Mouse (Mus musculus) left cerebral cortex, postnatal 10 days (tissue): ENCODE data around the gene Gm8693. TPM values are rescaled to one million over a fixed set of nuclear protein-coding genes. Genes with fewer than 3 reads are reported as not detected.
"Not testable (repeated sequence)": the region's sequence is repeated elsewhere in the genome, so short reads cannot be mapped to it uniquely, and the experiment has no call there.

Experiments
- DNase-seq, 2 experiments: peaks; one replicate each; pipeline ENCODE4 v3.0.0; 2021 to 2022; ENCODE audit warnings: low spot score in 2 of 2, mixed read lengths in 1 of 2; ENCODE audit errors: extremely low spot score in 1 of 2
- intact Hi-C: fragments of 180-260 bp; cut with DNase I; formaldehyde crosslinking; loops from one replicate; pipeline ENCODE4 v1.15.1; 2025
- total RNA-seq, 2 experiments: library from RNA; stranded (reverse); gene quantifications; 2 replicates each; pipeline ENCODE4 v1.2.3; 2021

Gm8693 gene
- not detected for total RNA-seq

GRCm38 (mm10) chr7:22692217-22692616 lies at the start of gene Gm8693:
Gm8693 (minus strand) TSS chr7:22692317.
- DNase-seq, intact Hi-C loops: not testable (repeated sequence)

- intact Hi-C loops, DNase-seq: not testable (repeated sequence)
These were observed 27.5 kb upstream of the Gm8693 start, which contains the start of gene Gm4567 for GRCm38 (mm10) chr7:22719610-22720009. Gm4567 (minus strand) TSS chr7:22719710.

- intact Hi-C loops: not testable (repeated sequence)
These were observed 34.4 kb downstream of the Gm8693 start, which contains the start of gene Vmn1r155 for GRCm38 (mm10) chr7:22657718-22658117. Vmn1r155 (plus strand) TSS chr7:22658018.

More at GRCm38 (mm10) chr7:22657718-22658117, 34.4 kb downstream of the Gm8693 start, which contains the start of gene Vmn1r155:
- DNase-seq: not testable (repeated sequence)

Other genes with a start within 250 kb of the Gm8693 start
- gene Gm10665, start 228.2 kb downstream of the Gm8693 start, total RNA-seq: not detected
- gene Vmn1r151, start 192.6 kb downstream of the Gm8693 start, total RNA-seq: not detected
- gene Vmn1r152, start 169.3 kb downstream of the Gm8693 start, total RNA-seq: not detected
- not detected for gene Gm8677, start 157.4 kb downstream of the Gm8693 start, total RNA-seq
- not detected for gene Gm4201, start 127.0 kb downstream of the Gm8693 start, total RNA-seq
- gene Gm4565, start 104.2 kb downstream of the Gm8693 start, total RNA-seq: not detected
- gene Vmn1r155, start 34.3 kb downstream of the Gm8693 start, total RNA-seq: not detected
- not detected for gene Gm4567, start 27.4 kb upstream of the Gm8693 start, total RNA-seq
- gene Vmn1r157, start 69.4 kb upstream of the Gm8693 start, total RNA-seq: not detected
- not detected for gene Vmn1r158, start 98.5 kb upstream of the Gm8693 start, total RNA-seq
- not detected for gene Vmn1r159, start 151.3 kb upstream of the Gm8693 start, total RNA-seq
- not detected for gene Vmn1r160, start 178.9 kb upstream of the Gm8693 start, total RNA-seq